Mouse (Mus musculus): ENCODE data around the gene Olfr461. TPM values are rescaled to one million over a fixed set of nuclear protein-coding genes. Genes with fewer than 3 reads are reported as not detected.

Gene Olfr461
- polyA plus RNA-seq (2014; fragmentation: Illumina TruSeq; extraction: RNeasy Lipid Tissue Mini Kit (QIAGEN cat#74804); ENCODE audit: insufficient read depth, low read depth, low replicate concordance): not detected

GRCm38 (mm10) chr6:40554950-40555349, at the start of gene Olfr461:
Olfr461 (minus strand) TSS chr6:40555050.

GRCm38 (mm10) chr6:40585645-40586044, 30.8 kb upstream of the Olfr461 start, which contains the start of gene Clec5a:
Clec5a (minus strand) TSS chr6:40585821.

GRCm38 (mm10) chr6:40569187-40569586, 14.3 kb upstream of the Olfr461 start, which contains the start of gene Olfr460:
Olfr460 (plus strand) TSS chr6:40569487.

DNA sequence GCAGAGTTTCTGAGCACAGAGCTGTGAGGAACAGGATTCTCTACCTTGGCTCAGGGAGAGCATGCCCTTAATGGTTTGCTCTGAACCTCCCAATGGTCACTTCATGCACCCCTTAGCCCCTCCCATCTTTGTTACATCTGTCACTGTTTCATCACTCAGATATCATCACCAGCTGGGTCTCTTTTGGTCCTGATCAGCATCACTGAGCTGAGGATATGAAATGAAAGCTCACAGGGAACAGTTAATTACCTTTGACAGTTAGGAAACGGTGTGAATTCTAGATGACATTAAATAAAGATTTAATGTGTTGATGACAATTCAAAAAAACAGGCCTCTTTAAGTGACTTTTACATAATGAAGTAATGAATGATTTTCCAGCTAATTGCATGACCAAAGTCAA, 35.4 kb downstream of the Olfr461 start, which contains the start of gene Prss37:
Prss37 (minus strand) TSS at position 101 of the 400 bp plus-strand sequence.

GRCm38 (mm10) chr6:40493229-40493628, 61.6 kb downstream of the Olfr461 start, which contains the start of gene Tas2r108:
Tas2r108 (plus strand) TSS chr6:40493529.

Other genes with a start within 250 kb of the Olfr461 start
- 9.7 TPM for gene Agk, start 229.9 kb downstream of the Olfr461 start, polyA plus RNA-seq (2014; fragmentation: Illumina TruSeq; extraction: RNeasy Lipid Tissue Mini Kit (QIAGEN cat#74804); ENCODE audit: insufficient read depth, low read depth, low replicate concordance)
- gene E330009J07Rik, start 118.9 kb downstream of the Olfr461 start, polyA plus RNA-seq (2014; fragmentation: Illumina TruSeq; extraction: RNeasy Lipid Tissue Mini Kit (QIAGEN cat#74804); ENCODE audit: insufficient read depth, low read depth, low replicate concordance): 4.4 TPM
- not detected for gene Wee2, start 116.0 kb downstream of the Olfr461 start, polyA plus RNA-seq (2014; fragmentation: Illumina TruSeq; extraction: RNeasy Lipid Tissue Mini Kit (QIAGEN cat#74804); ENCODE audit: insufficient read depth, low read depth, low replicate concordance)
- gene Ssbp1, start 83.7 kb downstream of the Olfr461 start, polyA plus RNA-seq (2014; fragmentation: Illumina TruSeq; extraction: RNeasy Lipid Tissue Mini Kit (QIAGEN cat#74804); ENCODE audit: insufficient read depth, low read depth, low replicate concordance): 40.6 TPM
- gene Tas2r137, start 63.8 kb downstream of the Olfr461 start, polyA plus RNA-seq (2014; fragmentation: Illumina TruSeq; extraction: RNeasy Lipid Tissue Mini Kit (QIAGEN cat#74804); ENCODE audit: insufficient read depth, low read depth, low replicate concordance): not detected
- not detected for gene Tas2r108, start 61.5 kb downstream of the Olfr461 start, polyA plus RNA-seq (2014; fragmentation: Illumina TruSeq; extraction: RNeasy Lipid Tissue Mini Kit (QIAGEN cat#74804); ENCODE audit: insufficient read depth, low read depth, low replicate concordance)
- not detected for gene Prss37, start 35.5 kb downstream of the Olfr461 start, polyA plus RNA-seq (2014; fragmentation: Illumina TruSeq; extraction: RNeasy Lipid Tissue Mini Kit (QIAGEN cat#74804); ENCODE audit: insufficient read depth, low read depth, low replicate concordance)
- gene Olfr460, start 14.4 kb upstream of the Olfr461 start, polyA plus RNA-seq (2014; fragmentation: Illumina TruSeq; extraction: RNeasy Lipid Tissue Mini Kit (QIAGEN cat#74804); ENCODE audit: insufficient read depth, low read depth, low replicate concordance): not detected
- 3.3 TPM for gene Clec5a, start 30.8 kb upstream of the Olfr461 start, polyA plus RNA-seq (2014; fragmentation: Illumina TruSeq; extraction: RNeasy Lipid Tissue Mini Kit (QIAGEN cat#74804); ENCODE audit: insufficient read depth, low read depth, low replicate concordance)
- gene Tas2r138, start 58.3 kb upstream of the Olfr461 start, polyA plus RNA-seq (2014; fragmentation: Illumina TruSeq; extraction: RNeasy Lipid Tissue Mini Kit (QIAGEN cat#74804); ENCODE audit: insufficient read depth, low read depth, low replicate concordance): not detected
- 0.52 TPM for gene Mgam, start 73.8 kb upstream of the Olfr461 start, polyA plus RNA-seq (2014; fragmentation: Illumina TruSeq; extraction: RNeasy Lipid Tissue Mini Kit (QIAGEN cat#74804); ENCODE audit: insufficient read depth, low read depth, low replicate concordance)

Measured in lung, adult 10 weeks (tissue).